Mouse (Mus musculus) stomach, postnatal 0 days (tissue): ENCODE data around the gene Il31ra. TPM values are rescaled to one million over a fixed set of nuclear protein-coding genes. Genes with fewer than 3 reads are reported as not detected.

Experiments used
- ATAC-seq: fragments of 200-750 bp; cut with Nextera tagmentation; 2 replicates; pipeline ENCODE4 v1.8.0; 2017; ENCODE audit not compliant: low FRiP score, low TSS enrichment
- DNase-seq: peaks from one replicate; pipeline ENCODE4 v3.0.0-alpha.2; 2016; ENCODE audit warnings: low spot score
- H3K27ac ChIP-seq: fragments of 300-500 bp; sonication (generic); replicated peaks from 2 replicates; pipeline ENCODE4 v1.5.1; 2014; ENCODE audit warnings: mild to moderate bottlenecking, control low read depth
- H3K27me3 ChIP-seq: fragments of 300-500 bp; sonication (generic); 2 replicates; pipeline ENCODE4 v1.6.1; 2014; ENCODE audit warnings: low read length; ENCODE audit not compliant: control insufficient read depth, insufficient read depth
- H3K36me3 ChIP-seq: fragments of 300-500 bp; sonication (generic); 2 replicates; pipeline ENCODE4 v1.6.1; 2014; ENCODE audit warnings: low read length, mixed read lengths; ENCODE audit not compliant: control insufficient read depth, insufficient read depth
- H3K4me1 ChIP-seq: fragments of 300-500 bp; sonication (generic); replicated peaks from 2 replicates; pipeline ENCODE4 v1.6.1; 2014; ENCODE audit warnings: antibody characterized with exemption; ENCODE audit not compliant: control insufficient read depth, insufficient read depth
- H3K4me2 ChIP-seq: fragments of 300-500 bp; sonication (generic); replicated peaks from 2 replicates; pipeline ENCODE4 v1.6.1; 2014; ENCODE audit warnings: low read depth, mild to moderate bottlenecking, control low read depth, moderate library complexity
- H3K4me3 ChIP-seq: fragments of 300-500 bp; sonication (generic); 2 replicates; pipeline ENCODE4 v1.5.1; 2014; ENCODE audit warnings: low read depth, low read length, control low read depth
- H3K9ac ChIP-seq: fragments of 300-500 bp; sonication (generic); 2 replicates; pipeline ENCODE4 v1.6.1; 2014; ENCODE audit warnings: mild to moderate bottlenecking, low read length, control low read depth, mixed read lengths
- H3K9me3 ChIP-seq: fragments of 300-500 bp; sonication (generic); 2 replicates; pipeline ENCODE4 v1.6.1; 2016; ENCODE audit warnings: low read length; ENCODE audit not compliant: control insufficient read depth
- CTCF ChIP-seq: IDR thresholded peaks from 2 replicates; pipeline ENCODE4 v1.5.1; 2016; ENCODE audit warnings: antibody characterized with exemption, low read depth, mild to moderate bottlenecking, moderate library complexity
- EP300 ChIP-seq: optimal IDR thresholded peaks from 2 replicates; pipeline ENCODE3; 2016; ENCODE audit warnings: antibody characterized with exemption
- WGBS: fragments of 180-500 bp; shearing (Covaris S2); extraction: QIAGEN DNeasy Blood & Tissue Kit; methylation state at CpG from one replicate; pipeline ENCODE4 v1.1.7; 2014; 5-methylcytosine and 5-hydroxymethylcytosine counted together
- polyA plus RNA-seq: library from polyadenylated mRNA; unstranded; fragments of >200 nt; fragmentation: Nextera tagmentation; extraction: Ambion mirVana; gene quantifications from 2 replicates; pipeline ENCODE4 v1.2.1, GENCODE M21; 2015

Il31ra gene
- polyA plus RNA-seq, 1 experiment from 2014 or later, result 0.16 TPM

DNA sequence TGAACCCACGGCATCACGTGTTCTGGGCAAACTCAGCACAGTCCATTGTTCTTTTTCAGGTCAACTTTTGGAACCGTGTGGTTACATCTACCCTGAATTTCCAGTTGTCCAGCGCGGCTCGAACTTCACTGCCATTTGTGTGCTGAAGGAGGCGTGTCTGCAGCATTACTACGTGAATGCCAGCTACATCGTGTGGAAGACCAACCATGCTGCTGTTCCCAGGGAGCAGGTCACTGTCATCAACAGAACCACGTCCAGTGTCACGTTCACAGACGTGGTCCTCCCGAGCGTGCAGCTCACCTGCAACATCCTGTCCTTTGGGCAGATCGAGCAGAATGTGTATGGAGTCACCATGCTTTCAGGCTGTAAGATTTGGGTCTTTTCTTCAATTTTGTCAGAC lies 114.2 kb downstream of the Il31ra start:
- peaks cover 29% of the 10 kb centered on the region for H3K36me3 ChIP-seq
- no peak overlapping the region for H3K4me2 ChIP-seq
- no peak overlapping the region for H3K27ac ChIP-seq
- no peak overlapping the region for H3K9ac ChIP-seq
- no peaks in the 10 kb centered on the region for H3K4me1 ChIP-seq
- DNase-seq (no peak), ATAC-seq (no peak)
- 79% methylated on average over 15 of the region's 15 CpGs for WGBS
- no peaks in the 10 kb centered on the region for H3K9me3 ChIP-seq
- TF ChIP-seq CTCF (no peak), EP300 (no peak)
- no peaks in the 10 kb centered on the region for H3K27me3 ChIP-seq
- no peak overlapping the region for H3K4me3 ChIP-seq

DNA sequence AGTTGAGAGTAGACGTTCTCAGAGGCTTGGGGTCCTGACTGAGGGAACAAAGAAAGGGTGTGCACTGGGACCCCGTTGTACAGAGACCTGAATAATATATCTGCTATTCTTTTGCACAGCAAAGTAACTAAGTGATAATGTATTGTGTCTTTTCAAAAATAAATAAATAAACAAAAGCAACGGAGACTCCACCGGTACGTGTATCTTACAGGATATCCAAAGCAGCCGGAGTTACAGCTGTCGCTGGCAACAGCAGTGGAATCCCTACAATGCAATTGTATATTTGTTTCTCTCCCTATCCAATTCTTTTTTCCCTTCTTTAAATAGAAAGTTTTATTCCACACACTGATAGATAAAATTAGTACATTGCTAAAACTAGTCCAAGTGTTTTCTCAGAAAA lies 115.1 kb downstream of the Il31ra start:
- DNase-seq (no peak), ATAC-seq (no peak)
- TF ChIP-seq EP300, result no peak
- no peak for TF ChIP-seq CTCF
- H3K9ac ChIP-seq, result no peak overlapping the region
- no peak overlapping the region for H3K27ac ChIP-seq
- H3K4me1 ChIP-seq, result no peaks in the 10 kb centered on the region
- no peak overlapping the region for H3K4me3 ChIP-seq
- H3K36me3 ChIP-seq, result peaks cover 24% of the 10 kb centered on the region
- no peaks in the 10 kb centered on the region for H3K9me3 ChIP-seq
- H3K4me2 ChIP-seq, result no peak overlapping the region
- WGBS, result 65% methylated on average over 7 of the region's 7 CpGs
- H3K27me3 ChIP-seq, result no peaks in the 10 kb centered on the region

DNA sequence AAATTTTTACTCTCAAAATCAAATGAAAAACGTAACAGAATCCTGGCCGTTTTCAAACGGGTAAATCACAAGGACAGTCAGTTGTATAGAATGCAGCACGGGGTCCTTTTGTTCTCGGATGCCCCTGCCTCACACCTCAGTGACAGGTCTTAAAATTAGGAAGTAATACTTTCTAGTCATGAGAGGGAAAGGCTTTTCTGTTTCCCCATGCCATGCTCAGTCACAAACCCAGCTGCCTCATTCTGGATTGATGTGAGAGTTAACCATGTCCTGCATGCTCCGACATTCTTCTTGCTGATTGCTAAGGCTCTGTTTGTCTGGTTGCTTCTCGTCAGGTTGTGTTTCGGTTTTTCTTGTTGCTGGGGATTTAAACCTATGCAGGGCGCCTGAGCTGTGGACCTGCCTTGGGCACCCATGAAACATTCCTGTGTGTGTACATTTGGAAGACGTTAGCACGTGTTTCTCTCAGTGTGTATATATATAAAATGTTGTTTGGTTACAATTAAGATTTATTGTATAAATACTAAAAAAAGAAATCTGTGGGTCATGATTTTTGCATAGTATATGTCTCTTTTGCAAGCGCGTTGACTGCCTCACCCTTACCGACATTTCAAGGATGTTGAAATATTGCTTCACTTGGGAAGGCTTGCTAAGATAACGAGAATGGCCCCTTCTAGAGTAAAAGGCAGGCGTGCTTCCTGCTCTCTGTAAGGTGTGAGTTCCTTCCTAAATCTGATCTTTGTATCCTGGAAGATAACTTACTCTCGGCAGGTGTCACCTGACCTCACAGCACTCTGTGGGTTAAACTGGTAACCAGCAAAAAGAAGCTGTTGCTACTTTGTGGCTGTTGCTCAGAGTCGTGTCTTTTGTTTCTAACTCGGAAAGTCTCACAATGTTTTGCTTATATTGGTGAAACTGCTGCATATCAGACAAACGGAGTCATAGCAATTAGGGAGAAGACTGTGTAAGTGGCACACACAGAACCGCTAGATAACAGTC lies 120.1 kb downstream of the Il31ra start:
- H3K9me3 ChIP-seq, result no peaks in the 10 kb centered on the region
- TF ChIP-seq CTCF (no peak), EP300 (no peak)
- ATAC-seq, result no peak
- no peak overlapping the region for H3K27ac ChIP-seq
- WGBS, result 63% methylated on average over 21 of the region's 21 CpGs
- no peak overlapping the region for H3K9ac ChIP-seq
- H3K27me3 ChIP-seq, result no peaks in the 10 kb centered on the region
- no peaks in the 10 kb centered on the region for H3K4me1 ChIP-seq
- H3K4me3 ChIP-seq, result no peak overlapping the region
- no peak overlapping the region for H3K4me2 ChIP-seq
- no peak for DNase-seq
- H3K36me3 ChIP-seq, result peaks cover 13% of the 10 kb centered on the region

DNA sequence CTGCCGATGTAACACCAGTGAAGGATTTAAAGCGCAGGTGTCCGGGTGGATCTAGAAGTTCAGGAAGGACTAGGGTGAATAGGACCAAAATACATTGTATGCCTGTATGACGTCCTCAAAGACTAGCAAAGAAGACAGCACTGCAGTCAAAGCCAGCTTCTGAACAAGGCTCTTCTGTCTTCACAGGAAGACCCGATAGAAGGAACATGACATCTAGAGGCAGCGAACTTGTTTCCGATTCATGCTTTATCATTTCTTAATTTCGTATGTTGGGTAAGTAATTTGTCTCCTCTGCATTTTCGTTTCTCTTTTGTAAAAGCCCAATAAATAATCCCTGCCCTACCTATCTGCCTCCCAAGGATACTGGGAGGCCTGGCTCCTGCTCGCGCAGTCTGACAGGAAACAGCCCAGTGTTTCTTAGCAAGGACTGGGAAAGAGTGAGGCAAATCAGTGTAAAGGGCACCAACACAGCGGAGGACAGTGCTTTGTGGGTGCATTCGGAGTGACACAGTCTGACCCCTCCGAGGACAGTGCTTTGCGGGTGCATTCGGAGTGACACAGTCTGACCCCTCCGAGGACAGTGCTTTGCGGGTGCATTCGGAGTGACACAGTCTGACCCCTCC lies 121.6 kb downstream of the Il31ra start:
- DNase-seq (no peak), ATAC-seq (no peak)
- WGBS, result 85% methylated on average over 14 of the region's 19 CpGs
- H3K4me2 ChIP-seq, result no peak overlapping the region
- H3K4me1 ChIP-seq, result no peaks in the 10 kb centered on the region
- no peaks in the 10 kb centered on the region for H3K27me3 ChIP-seq
- H3K9me3 ChIP-seq, result no peaks in the 10 kb centered on the region
- H3K36me3 ChIP-seq, result peaks cover 10% of the 10 kb centered on the region
- TF ChIP-seq CTCF (no peak), EP300 (no peak)
- H3K4me3 ChIP-seq, result no peak overlapping the region
- no peak overlapping the region for H3K27ac ChIP-seq
- H3K9ac ChIP-seq, result no peak overlapping the region

DNA sequence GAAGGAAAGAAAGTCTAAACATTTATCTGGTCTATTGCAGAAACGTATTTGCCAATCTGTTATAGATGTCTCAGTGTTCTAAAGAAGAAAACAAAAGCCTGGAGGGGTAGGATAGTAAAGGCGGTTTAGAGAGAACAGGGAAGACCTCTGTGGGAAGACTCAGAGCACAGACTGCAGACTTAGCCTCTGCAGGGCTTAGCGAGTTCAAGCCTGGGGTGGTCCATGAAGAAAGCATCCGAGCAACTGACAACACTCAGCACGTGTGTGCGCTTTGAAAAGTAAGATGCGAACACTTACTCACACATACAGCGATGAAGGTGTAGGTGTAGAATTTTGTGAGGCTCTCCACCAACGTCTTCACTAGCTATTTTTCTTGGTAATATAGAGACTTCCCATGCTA lies 123.0 kb downstream of the Il31ra start:
- no peak for DNase-seq
- Histone ChIP-seq H3K9me3 (no peaks in the 10 kb centered on the region), H3K4me1 (0 out of 2 replicates have a peak, but pooled peaks cover 2% of the 10 kb centered on the region), H3K4me3 (no peak overlapping the region), H3K27me3 (no peaks in the 10 kb centered on the region), H3K4me2 (no peak overlapping the region), H3K9ac (no peak overlapping the region), H3K27ac (no peak overlapping the region), H3K36me3 (peaks cover 8% of the 10 kb centered on the region)
- 86% methylated on average over 9 of the region's 9 CpGs for whole genome bisulfite sequencing
- TF ChIP-seq EP300 (no peak), CTCF (no peak)
- no peak for ATAC-seq

Other genes starting within 250 kb of the Il31ra start
- gene Il6st, start 130.3 kb downstream of the Il31ra start, polyA plus RNA-seq, result 22.2 and 25.8 TPM in 2 replicates
- 0.04 and 0.08 TPM in 2 replicates for gene Ddx4, start 58.1 kb upstream of the Il31ra start, polyA plus RNA-seq
- 8.9 and 10.1 TPM in 2 replicates for gene Slc38a9, start 66.4 kb upstream of the Il31ra start, polyA plus RNA-seq
- 126 and 137 TPM in 2 replicates for gene Plpp1, start 206.4 kb upstream of the Il31ra start, polyA plus RNA-seq